Mouse (Mus musculus) liver, adult (tissue): ENCODE results near the gene Rbpjl.

Experiments
- GATA4 ChIP-seq: IDR thresholded peaks from 2 replicates; pipeline ENCODE4 v1.6.1; 2014; ENCODE audit warnings: mild to moderate bottlenecking, low read length; ENCODE audit not compliant: insufficient replicate concordance

The Rbpjl gene

DNA sequence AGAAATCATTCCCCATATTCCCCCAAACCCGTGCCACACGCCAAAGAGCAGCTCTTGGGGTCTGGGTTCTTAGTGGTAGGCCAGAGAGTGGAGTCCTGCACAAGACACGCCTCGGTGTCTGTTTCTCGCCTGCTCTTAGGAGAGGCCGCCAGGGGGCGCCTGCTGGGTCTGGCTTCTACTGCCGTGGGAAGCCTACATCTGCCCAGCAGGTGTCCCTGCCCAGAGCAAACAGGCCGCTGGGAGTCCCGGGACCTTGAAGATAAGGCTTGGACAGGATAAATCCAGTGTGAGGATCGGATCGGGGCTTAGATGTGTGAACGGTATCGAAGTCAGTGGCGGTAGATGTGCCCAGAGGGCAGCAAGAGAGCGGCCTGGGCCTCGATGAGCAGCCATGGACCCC, at the start of gene Rbpjl:
TSS of gene Rbpjl (plus strand) at position 236 of the 400 bp plus-strand sequence.
- peak; percentile 26; the same call in 1 of the 2 replicates for TF ChIP-seq GATA4

DNA sequence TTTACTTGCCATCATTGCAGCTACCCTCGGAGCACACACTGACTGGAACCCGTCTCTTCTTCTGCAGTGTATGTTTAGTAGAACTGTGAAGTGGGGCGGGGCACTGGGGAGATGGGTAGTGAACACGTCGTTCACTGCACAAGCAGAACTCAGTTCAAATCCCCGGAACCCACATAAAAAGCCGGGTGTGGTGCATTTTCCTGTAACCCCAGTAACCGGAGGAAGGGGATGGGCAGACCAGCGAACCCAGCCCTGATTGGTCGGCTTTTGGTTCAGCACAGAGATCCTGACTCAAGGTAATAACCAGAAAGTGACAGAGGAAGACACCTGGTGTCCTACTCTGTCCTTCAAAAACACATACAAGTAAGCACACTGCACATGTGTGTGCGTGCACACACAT, 49.6 kb upstream of the Rbpjl start:
- no peak for TF ChIP-seq GATA4

- no peak for TF ChIP-seq GATA4
Measured at GRCm38 (mm10) chr2:164356177-164356967, 46.6 kb upstream of the Rbpjl start.

- TF ChIP-seq GATA4: no peak
Measured at GRCm38 (mm10) chr2:164358373-164358772, 44.6 kb upstream of the Rbpjl start.

DNA sequence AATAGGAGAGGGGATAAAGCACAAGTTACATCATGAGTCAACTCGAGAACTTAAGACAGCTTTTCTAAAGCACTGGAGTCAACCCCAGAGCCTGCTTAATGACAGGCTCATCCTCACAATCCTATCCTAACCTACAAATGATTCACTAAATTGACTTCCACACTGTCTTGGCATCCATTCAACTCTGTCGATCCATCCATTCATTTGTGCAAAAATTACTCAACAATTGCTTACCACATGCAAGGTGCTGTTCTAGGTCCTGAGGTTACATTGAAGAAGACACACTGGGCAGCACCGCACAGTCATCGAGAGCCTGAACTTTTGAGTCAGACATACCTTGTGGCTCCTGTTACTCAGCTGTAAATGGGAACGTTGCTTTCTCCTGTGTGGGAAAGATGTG, 43.9 kb upstream of the Rbpjl start:
- TF ChIP-seq GATA4: no peak

- no peak for TF ChIP-seq GATA4
Measured at GRCm38 (mm10) chr2:164359668-164360067, 43.3 kb upstream of the Rbpjl start.

GRCm38 (mm10) chr2:164360974-164361657, 41.8 kb upstream of the Rbpjl start:
- no peak for TF ChIP-seq GATA4

DNA sequence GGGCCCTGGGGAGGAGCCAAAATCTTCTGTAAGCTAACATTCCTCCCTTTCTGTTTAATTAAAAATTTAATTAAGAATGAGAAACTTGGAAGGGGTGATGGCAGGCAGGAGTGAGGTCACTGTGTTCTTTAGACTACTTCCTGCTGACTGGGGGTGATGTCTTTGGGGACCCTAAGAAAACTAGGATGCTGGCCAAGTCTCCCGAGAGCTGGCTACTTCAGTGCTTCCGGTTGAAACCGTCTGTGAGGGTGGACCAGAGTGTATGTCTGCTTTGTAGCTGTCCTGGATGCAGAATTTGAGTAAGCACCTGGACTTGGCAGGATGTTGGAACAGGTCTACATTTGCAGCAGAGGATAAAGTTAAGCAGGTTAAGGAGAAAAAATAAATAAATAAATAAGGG, 36.0 kb upstream of the Rbpjl start:
- no peak for TF ChIP-seq GATA4

- no peak for TF ChIP-seq GATA4
Measured at GRCm38 (mm10) chr2:164368620-164369105, 34.3 kb upstream of the Rbpjl start.

DNA sequence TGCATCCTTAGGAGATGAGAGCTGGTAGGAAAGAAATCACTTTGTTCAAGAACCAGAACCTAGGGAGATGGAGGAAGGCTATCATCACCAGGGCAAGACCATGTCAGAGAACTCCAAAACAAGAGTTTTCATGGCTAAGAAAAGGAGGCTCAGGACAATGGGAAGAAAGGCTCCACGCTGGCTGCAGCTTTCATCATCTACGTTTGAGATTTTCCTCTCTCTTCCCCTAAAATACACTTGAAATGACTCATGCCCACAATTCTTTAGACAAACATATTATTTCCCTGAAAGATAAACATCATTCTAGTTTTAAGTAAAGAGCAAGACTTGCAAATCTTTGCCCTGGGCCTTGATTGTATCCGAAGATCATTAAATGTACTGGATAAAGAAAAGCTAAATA, 31.6 kb upstream of the Rbpjl start:
- no peak for TF ChIP-seq GATA4

GRCm38 (mm10) chr2:164372408-164373053, 30.4 kb upstream of the Rbpjl start:
- TF ChIP-seq GATA4: no peak

- TF ChIP-seq GATA4: no peak
Measured at GRCm38 (mm10) chr2:164373187-164373586, 29.8 kb upstream of the Rbpjl start.

DNA sequence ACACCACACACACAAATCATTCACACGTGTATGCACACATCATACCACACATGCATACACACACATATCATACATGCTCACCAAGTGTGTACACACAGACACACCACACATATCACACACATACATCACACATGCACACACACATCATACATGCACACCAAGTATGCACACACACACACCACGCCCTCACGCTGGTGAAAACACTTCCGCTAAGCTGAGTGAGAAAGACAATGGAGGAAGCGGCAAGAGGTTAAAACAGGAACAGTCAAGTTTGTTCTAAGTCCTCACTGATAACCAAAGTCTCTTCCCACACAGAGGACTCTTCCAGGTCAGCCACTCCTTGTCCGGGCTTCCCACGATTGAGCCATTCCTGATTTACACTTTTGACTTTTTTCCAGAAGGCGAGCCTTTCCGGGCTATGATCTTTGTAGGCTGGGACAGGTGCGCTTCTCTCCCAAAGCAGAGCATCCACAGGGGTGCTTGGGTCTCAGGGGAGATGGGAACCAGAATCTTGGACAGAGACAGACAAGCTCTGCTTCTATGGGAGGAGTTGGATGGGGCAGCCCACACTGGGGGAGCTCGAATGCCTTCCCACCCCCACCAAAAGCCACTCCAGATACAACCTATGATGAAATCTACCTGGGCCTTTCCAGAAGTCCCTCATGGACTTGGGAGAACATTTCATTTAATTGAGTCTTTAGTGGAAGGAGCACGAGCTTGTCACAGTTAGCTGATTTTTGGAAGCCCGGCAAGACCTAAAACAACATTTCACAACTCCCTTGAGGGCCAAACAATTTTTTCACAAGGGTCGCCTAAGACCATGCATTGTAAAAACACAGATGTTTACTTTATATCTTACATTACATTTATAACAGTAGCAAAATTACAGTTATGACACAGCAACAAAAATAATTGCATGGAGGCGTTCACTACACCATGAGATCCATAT, 25.2 kb upstream of the Rbpjl start:
- TF ChIP-seq GATA4: no peak

DNA sequence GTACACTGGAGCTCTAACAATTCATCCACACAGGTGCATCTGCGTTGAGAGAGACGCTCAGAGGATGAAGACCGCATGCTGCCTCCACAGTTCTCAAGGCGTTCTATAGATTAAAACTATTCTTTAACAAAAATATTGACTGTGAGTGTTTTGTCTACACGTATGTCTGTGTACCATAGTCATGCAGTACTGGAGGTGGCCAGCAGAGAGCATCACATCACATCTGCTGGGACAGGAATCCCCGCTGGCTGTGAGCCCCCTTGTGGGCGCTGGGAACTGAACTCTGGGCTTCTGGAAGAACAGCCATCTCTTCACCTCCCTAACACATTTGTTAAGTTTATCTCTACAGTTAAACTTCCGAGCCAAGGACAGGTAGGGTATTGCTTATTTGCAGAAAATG, 21.2 kb upstream of the Rbpjl start:
- no peak for TF ChIP-seq GATA4

- no peak for TF ChIP-seq GATA4
Measured at GRCm38 (mm10) chr2:164382971-164383370, 20.0 kb upstream of the Rbpjl start.
